Mouse (Mus musculus) ovary, postnatal 36 days (tissue): ENCODE results near the gene Aurkaip1.

ENCODE experiments used
- DNase-seq: peaks from one replicate; pipeline ENCODE4 v3.0.0; 2022; ENCODE audit warnings: low spot score, mixed read lengths

Gene Aurkaip1

DNA sequence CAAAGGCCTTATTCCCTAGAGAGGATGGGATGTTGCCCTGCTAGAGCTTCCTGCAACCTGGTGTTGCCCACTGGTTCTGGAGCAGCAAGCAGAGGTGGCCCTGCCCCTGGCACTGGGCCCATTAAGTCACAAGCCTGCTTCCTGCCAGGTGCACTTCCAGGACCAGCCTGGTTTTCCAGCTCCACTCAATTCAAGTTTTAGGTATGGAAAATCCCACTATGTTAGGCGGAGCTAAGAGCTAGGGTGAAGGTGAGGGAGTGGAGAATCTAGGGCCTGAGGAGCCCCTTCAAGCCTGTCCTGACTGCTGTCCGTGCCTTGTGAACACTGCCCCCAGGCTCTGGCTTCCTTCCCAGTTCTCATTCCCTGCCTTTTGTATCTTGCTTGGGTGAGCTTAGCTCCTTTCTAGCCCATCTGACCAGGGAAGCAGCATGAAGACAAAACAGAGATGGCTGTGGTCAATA lies 20.9 kb downstream of the Aurkaip1 start:
- no peak for DNase-seq

DNA sequence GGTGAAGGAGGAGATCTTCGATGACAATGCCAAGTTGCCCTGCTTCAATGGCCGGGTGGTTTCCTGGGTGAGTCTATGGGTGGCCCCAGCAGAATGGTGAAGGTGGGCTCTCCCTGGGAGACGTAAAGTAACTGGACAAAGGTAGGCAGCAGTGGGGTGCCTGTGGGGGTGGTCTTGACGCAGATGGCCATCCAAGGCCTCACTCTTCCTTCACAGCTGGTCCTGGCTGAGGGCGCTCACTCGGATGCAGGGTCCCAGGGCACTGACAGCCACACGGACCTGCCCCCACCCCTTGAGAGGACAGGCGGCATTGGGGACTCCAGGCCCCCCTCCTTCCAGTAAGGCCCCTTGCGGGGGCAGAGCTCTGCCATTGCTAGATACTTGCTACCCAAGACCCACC lies 22.3 kb downstream of the Aurkaip1 start:
- DNase-seq = no peak

DNA sequence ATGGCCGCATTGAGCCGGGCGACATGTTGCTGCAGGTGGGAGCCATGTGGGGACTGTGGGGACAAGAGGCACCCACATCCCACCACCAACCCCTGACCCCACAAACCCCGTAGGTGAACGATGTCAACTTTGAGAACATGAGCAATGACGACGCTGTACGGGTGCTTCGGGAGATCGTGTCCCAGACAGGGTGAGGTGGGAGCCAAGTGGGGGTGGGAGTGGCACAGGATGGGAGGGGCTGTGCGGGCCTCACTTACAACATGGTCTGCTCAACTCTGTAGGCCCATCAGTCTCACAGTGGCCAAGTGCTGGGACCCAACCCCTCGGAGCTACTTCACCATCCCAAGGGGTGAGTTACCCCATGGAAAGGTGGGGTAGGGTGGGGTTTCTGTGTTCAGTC lies 23.9 kb downstream of the Aurkaip1 start:
- DNase-seq = no peak

DNA sequence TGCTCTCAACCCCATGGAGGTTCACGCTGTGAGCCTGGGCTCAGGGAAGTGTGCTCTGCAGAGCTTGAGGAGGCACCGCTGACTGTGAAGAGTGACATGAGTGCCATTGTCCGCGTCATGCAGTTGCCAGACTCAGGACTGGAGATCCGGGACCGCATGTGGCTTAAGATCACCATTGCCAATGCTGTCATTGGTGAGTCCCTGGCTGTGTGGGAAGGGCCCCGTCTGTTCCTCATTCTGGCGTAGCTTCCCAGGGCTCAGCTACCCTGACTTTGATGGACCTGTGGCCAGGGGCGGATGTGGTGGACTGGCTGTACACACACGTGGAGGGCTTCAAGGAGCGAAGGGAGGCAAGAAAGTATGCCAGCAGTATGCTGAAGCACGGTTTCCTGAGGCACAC lies 25.0 kb downstream of the Aurkaip1 start:
- no peak for DNase-seq

DNA sequence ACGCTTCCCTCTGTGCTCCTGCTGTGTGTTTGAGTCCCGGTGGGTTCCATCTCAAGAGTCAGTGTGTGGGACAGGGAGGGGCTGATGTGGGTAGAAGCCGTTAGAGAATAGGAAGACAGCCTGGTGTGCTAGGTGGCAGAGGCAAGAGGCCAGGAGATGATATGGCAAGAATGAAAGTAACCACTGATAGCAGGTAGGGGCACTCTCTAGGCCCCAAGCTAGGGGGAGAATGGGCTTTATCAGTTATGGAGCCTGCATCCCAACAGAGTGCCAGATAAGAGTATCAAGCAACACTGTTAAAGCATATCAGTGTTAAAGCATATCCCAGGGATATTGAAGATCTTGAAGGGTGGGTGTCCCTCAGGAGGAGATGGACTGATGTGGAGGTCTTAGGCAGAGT lies 25.8 kb downstream of the Aurkaip1 start:
- DNase-seq = no peak

DNA sequence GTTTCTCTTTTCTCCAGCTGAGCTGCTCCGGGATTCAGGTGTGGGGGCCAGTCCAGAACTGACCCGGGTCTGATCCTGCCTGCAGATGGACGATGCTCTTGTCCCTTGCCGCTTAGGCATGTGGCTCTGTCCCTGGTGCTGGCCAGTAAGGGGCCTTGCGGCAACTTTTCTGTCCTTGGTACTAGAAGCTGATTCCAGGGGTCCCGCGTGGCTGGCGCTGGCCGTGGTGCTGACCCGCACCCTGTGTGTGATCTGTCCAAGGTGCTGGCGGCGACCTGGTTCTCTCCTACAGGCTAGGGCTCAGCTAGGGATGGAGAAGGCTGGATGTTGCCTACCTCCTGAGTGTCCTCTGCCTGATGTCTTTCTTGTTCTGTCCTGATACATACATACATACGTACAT lies 28.2 kb downstream of the Aurkaip1 start:
- DNase-seq = peak; percentile 81

DNA sequence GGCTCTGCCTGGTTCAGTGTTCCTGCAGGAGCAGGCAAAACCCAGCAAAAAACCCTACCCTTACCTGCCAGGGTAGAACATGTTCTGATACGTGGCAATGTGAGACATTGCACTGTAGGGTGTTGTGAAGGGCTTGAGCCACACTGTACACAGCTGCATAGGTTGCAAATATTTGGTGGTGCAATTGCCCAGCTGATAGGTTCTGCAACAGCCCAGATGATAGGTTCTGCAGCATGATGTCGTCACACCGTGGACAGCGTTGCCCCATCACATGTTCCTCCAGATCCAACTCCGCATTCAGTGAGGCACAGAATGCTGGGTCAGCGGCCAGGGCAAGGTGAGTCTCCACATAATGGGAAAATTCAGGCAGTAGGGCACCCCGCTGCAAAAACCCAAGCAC lies 30.7 kb downstream of the Aurkaip1 start:
- no peak for DNase-seq

DNA sequence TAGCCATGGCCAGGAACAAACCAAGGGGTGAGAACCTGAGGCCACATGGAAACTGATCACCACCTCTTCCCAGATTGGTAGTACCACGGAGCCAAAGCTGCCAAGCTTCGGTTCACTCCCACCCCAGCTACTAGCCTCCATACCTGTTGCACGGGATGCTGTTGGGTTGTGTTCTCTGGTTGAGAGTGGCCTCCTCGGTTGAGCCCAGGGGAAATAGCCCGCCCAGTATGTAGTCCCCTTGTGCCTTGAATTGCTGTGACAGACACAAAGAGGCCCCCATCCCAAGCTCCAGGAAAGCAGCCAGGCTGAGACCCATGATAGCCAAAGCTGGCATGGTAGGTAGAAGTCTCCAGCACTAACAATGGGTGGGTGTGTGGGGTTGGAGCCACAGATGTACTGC lies 31.9 kb downstream of the Aurkaip1 start, which contains the start of gene Tas1r3:
Gene Tas1r3, minus strand, starts transcription at position 362 of the 400 bp plus-strand sequence.
- peak; percentile 3 for DNase-seq

DNA sequence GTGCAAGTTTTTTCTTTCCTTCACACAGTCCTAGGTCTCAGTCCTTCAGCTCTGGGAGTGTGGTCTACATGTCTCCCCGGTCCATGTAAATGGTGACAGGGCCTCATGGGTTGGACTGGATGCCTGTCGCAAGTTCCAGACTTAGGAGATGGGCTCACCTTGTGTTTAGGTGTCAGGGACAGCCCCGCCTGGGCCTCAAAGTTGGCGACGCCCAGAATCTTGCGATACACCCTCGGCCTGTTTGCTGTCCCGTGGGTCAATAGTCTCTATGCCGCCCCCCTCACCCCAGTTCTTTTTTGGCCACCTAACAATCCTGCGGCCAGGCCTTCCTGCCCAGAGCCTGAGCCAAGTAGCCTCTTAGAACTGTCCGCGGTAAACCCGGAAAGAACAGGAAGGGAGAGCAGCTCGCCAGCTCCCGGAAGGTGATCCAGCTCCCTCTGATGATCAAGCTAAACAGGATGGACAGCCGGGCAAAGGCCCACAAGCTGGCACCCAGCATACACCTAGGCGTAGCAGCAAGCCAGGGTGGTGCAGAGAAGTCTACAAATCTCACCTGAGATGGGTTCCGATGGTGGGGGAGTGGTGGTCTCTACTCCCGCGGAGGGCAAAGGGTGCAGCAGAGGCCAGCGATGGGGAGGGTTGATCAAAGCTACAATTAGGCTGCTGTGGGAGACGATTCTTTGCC lies 37.7 kb downstream of the Aurkaip1 start:
- no peak for DNase-seq

DNA sequence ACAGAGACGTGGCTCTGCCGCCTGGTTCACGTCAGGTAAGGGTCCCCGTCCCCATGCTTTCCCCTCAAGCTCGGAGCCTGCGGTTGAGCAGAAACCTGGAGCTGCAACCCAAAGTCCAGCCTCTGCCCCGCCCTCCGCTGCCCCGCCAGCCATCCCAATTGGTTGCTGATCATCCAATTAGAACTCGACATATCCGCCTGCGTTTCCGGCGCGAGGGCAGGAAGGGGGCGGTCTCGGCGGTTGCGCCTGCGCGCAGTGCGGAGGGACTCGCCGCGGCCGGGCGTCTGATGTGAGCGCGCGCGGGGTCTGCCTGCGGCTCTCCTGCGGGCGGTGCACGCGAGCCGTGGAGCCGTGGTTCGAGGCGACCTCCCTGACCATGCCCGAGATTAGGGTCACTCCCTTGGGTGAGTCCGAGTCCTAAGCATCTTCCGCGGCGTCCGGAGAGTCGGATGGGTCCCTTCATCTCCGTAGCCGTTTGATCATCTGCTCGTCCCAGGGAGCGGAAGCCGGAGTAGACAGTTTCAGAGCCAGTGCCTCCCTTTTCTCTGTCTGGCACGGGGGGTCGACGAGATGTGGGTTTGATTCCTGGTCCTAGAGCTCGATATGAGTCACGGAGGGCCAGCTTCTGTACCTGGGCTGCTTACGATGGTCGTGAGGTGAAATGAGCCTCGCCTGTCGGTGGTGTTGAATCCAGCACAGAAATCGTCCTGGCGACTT lies 38.4 kb downstream of the Aurkaip1 start, which contains the start of the genes Cptp and Ints11:
Gene Cptp, minus strand, starts transcription at position 124 of the 717 bp plus-strand sequence.
Gene Ints11, plus strand, starts transcription at position 230 of the 717 bp plus-strand sequence.
- peak; percentile 96 for DNase-seq

DNA sequence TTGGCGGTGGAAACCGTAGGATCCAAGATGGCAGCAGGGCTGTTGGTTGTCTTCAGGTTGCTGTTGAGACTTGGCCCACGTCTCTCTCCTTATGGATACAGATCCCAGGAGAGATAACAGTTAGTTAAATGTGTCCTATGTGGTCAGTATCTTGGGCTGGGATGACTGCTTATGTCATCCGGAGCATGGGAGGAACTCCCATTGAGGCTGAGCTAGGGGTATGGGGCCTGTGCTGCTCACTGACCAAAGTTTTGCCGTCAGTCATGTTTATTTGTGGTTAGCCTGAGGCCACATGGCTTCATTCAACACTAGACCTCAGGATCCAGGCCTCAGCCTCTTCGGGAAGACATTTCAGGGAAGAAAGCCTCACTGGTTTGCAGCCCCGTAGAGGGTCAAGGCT lies 40.3 kb downstream of the Aurkaip1 start:
- no peak for DNase-seq
